In genomic region chr17:70850996-70851991, GRCm38 (mm10) we compare ENCODE assay signal across 8 mouse cellular contexts. TPM values are rescaled to one million over a fixed set of nuclear protein-coding genes. Genes with fewer than 3 reads are reported as not detected.
DNase-seq lines count a peak whose midpoint lies in the region; ATAC-seq and TF ChIP-seq lines count a peak whose summit lies in the region.

No protein-coding gene starts in this region.

- WGBS in embryonic facial prominence, embryonic 13.5 days, result under 1% methylated on average over 54 of the region's 54 CpGs
- WGBS in heart, embryonic 14.5 days, result under 1% methylated on average over 53 of the region's 54 CpGs
- under 1% methylated on average over 54 of the region's 54 CpGs for WGBS in kidney, postnatal 0 days

- peaks cover 13% of the 10 kb centered on the region for H3K4me1 ChIP-seq in embryonic facial prominence, embryonic 13.5 days
- H3K4me1 ChIP-seq in heart, embryonic 14.5 days (ENCODE audit: control insufficient read depth in 2 of 2, insufficient read depth in 2 of 2, low read length in 2 of 2), result peaks cover 5 to 14% of the 10 kb centered on the region in 2 experiments; a peak in 3 of 4 replicates
- H3K4me1 ChIP-seq in kidney, postnatal 0 days (replicated peaks; ENCODE audit: insufficient read depth, low read length), result peaks cover 6% of the 10 kb centered on the region

- H3K27me3 ChIP-seq in embryonic facial prominence, embryonic 13.5 days, result no peaks in the 10 kb centered on the region
- no peaks in the 10 kb centered on the region for H3K27me3 ChIP-seq in heart, embryonic 14.5 days (ENCODE audit: control insufficient read depth, insufficient read depth, low read length)
- no peaks in the 10 kb centered on the region for H3K27me3 ChIP-seq in kidney, postnatal 0 days (ENCODE audit: insufficient read depth, low read length)

- peak overlapping the region; percentile 76 for H3K4me3 ChIP-seq in embryonic facial prominence, embryonic 13.5 days
- peak overlapping the region; percentile 62 to 91 for H3K4me3 ChIP-seq in heart, embryonic 14.5 days (ENCODE audit: control insufficient read depth in 1 of 2, insufficient read depth in 1 of 2, low read depth in 1 of 2, low read length in 2 of 2)
- peak overlapping the region; percentile 89 for H3K4me3 ChIP-seq in kidney, postnatal 0 days (replicated peaks; ENCODE audit: low read depth, low read length)

- no peaks in the 10 kb centered on the region for H3K9me3 ChIP-seq in embryonic facial prominence, embryonic 13.5 days
- no peaks in the 10 kb centered on the region for H3K9me3 ChIP-seq in heart, embryonic 14.5 days (ENCODE audit: control insufficient read depth, low read length)
- no peaks in the 10 kb centered on the region for H3K9me3 ChIP-seq in kidney, postnatal 0 days (replicated peaks; ENCODE audit: low read length)

- peak; percentile 18 for ATAC-seq in CD4-positive, CD25-positive, alpha-beta regulatory T cell, adult 4 months
- peak; percentile 74 for ATAC-seq in embryonic facial prominence, embryonic 13.5 days (ENCODE audit: insufficient number of reproducible peaks, insufficient read depth, low FRiP score, low TSS enrichment, low read depth)
- ATAC-seq in heart, embryonic 14.5 days (ENCODE audit: insufficient number of reproducible peaks, insufficient read depth, low FRiP score, low read depth), result peak; percentile 72
- ATAC-seq in kidney, postnatal 0 days (replicated peaks; ENCODE audit: low FRiP score, low read depth), result peak; percentile 57

- TF ChIP-seq CTCF in kidney, postnatal 0 days (IDR thresholded peaks at IDR 0.05; ENCODE audit: low read depth), result no peak

- 0 out of 2 replicates have a peak, but pooled peaks cover under 1% of the 10 kb centered on the region for H3K36me3 ChIP-seq in embryonic facial prominence, embryonic 13.5 days
- no peaks in the 10 kb centered on the region for H3K36me3 ChIP-seq in heart, embryonic 14.5 days (ENCODE audit: control insufficient read depth, insufficient read depth, low read length)
- H3K36me3 ChIP-seq in kidney, postnatal 0 days (ENCODE audit: insufficient read depth, low read length), result no peaks in the 10 kb centered on the region

- peak overlapping the region; percentile 99 for H3K27ac ChIP-seq in embryonic facial prominence, embryonic 13.5 days
- peak overlapping the region; percentile 93 to 95 for H3K27ac ChIP-seq in heart, embryonic 14.5 days (replicated peaks in 1 of 2; ENCODE audit: control insufficient read depth in 1 of 2, insufficient read depth in 1 of 2, low read depth in 2 of 2, low read length in 2 of 2)
- H3K27ac ChIP-seq in kidney, postnatal 0 days, result peak overlapping the region; percentile 99

- peak; percentile 71 to 88 for DNase-seq in adrenal gland, adult 18-20 months (ENCODE audit: low spot score in 2 of 2)
- DNase-seq in kidney, postnatal 0 days (ENCODE audit: low spot score), result peak; percentile 89
- peak; percentile 91 for DNase-seq in lung, postnatal 36 days
- DNase-seq in ovary, postnatal 36 days (ENCODE audit: low spot score), result peak; percentile 82
- peak; percentile 61 for DNase-seq in urinary bladder, postnatal 25 days (ENCODE audit: low spot score)

- H3K9ac ChIP-seq in embryonic facial prominence, embryonic 13.5 days, result peak overlapping the region; percentile 95
- peak overlapping the region; percentile 91 for H3K9ac ChIP-seq in heart, embryonic 14.5 days (ENCODE audit: low read length)
- peak overlapping the region; percentile 88 for H3K9ac ChIP-seq in kidney, postnatal 0 days (ENCODE audit: low read depth, low read length)

- peak overlapping the region; percentile 89 for H3K4me2 ChIP-seq in embryonic facial prominence, embryonic 13.5 days
- peak overlapping the region; percentile 98 for H3K4me2 ChIP-seq in heart, embryonic 14.5 days (ENCODE audit: low read length)
- H3K4me2 ChIP-seq in kidney, postnatal 0 days (ENCODE audit: low read length), result peak overlapping the region; percentile 81

RNA-seq across cellular contexts. Expression of gene Tgif1, which starts 2.1 kb away (rescaled TPM):
- polyA plus RNA-seq in CD4-positive, CD25-positive, alpha-beta regulatory T cell, adult 4 months (2017; shearing (Covaris generic)), result 10 to 100 TPM; 57.4 to 72.4 TPM
- 10 to 100 TPM; 42.5 to 58.2 TPM for total RNA-seq in adrenal gland, adult 18-20 months (2021)
- polyA plus RNA-seq in embryonic facial prominence, embryonic 13.5 days (2015; fragmentation: Nextera tagmentation; extraction: Ambion mirVana), result 95.5 TPM in 2 replicates
- 17.3 and 17.7 TPM in 2 replicates for polyA plus RNA-seq in heart, embryonic 14.5 days (2014; fragmentation: Nextera tagmentation; extraction: Ambion mirVana)
- 74.9 and 78.9 TPM in 2 replicates for polyA plus RNA-seq in kidney, postnatal 0 days (2015; fragmentation: Nextera tagmentation; extraction: Ambion mirVana)

Comparison
In these comparisons a context has a peak if more than half of its experiments do, and no peak if none do; other contexts are left out.
1. Peak in every context shown above with its lines: DNase-seq, ATAC-seq, H3K4me3 ChIP-seq and H3K27ac ChIP-seq.
2. ATAC-seq: peak in every context shown above with its lines; median percentile 74 in embryonic facial prominence, embryonic 13.5 days; 72 in heart, embryonic 14.5 days; 57 in kidney, postnatal 0 days; 18 in CD4-positive, CD25-positive, alpha-beta regulatory T cell, adult 4 months.